Mouse (Mus musculus): ENCODE measurements around the gene Dnase1l3.
"Not testable (repeated sequence)": the region's sequence is repeated elsewhere in the genome, so short reads cannot be mapped to it uniquely, and the experiment has no call there.

The Dnase1l3 gene

DNA sequence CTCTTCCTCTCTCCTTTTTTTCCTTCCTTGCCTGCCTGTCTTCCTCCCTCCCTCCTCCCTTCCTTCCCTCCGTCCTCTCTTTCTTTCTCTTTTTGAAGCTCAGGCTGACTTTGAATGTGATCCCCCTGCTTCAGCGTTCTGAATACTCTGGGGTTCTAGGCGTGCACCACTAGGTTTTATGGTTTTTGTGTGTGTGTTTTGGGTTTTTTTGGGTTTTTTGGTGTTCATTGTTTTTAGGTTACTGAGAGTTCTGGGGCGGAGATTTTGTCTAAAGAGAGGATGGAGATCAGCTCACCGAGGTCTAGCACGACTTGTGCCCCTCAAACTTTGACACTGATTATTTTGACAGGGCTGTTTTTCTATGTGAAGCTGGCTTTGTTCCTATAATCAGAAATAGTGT, 17.6 kb upstream of the Dnase1l3 start:
- no peak for DNase-seq (ENCODE audit: low spot score)

GRCm38 (mm10) chr14:8011297-8011696, 16.9 kb upstream of the Dnase1l3 start:
- no peak for DNase-seq (ENCODE audit: low spot score)

DNA sequence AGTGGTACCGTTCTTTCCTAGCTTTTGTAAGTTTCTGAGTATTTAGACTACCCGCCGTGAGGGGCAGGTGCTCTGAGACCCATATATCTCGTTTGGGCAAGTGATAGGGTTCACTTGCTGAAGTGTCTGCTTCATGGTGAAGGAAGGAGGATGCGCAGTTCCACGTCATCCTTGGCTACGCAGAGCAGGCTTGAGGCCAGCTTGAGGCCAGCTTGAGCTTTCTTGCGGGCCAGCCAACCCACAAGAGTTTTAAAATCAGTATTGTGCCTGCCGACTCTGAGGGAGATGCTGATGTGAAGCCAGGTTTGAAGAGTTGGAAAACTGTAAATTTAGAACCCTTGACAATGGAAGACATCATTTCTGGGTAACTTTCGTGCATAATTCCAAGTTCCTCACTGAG, 13.6 kb upstream of the Dnase1l3 start:
- DNase-seq (ENCODE audit: low spot score) = no peak

DNA sequence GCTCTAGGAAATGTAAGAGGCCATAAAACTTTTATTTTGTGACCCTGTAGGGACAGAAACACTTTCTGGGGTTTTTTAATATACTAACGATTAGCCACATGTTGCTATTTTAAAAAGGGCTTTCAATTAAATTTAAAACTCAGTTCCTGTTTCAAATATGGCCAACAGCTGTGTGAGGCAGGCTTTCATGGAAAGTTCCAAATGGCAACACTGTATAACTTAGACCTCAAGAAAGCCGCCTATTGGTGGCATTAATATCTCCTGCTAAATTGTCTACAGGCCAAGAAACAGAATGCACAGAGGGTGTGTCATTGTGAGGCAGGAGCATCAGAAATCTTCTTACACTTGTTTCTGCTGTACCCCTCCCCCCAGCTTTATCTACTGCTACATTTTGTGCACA, 13.1 kb upstream of the Dnase1l3 start:
- no peak for DNase-seq (ENCODE audit: low spot score)

DNA sequence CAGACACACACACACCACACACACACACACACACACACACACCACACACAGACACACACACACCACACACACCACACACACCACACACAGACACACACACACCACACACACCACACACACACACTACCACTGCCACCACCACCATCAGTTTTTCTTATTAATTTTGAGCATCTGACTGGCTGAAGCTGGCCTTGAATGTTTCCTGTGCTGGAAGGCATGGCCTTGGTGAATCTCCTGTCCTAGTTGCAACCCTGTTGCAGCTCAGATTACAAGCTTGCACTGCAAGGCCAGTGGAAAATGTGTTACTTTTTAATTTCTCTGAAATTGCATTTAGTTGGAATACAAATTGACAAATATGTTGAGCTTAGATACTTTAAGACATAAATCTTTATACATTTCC, 12.7 kb upstream of the Dnase1l3 start:
- no peak for DNase-seq (ENCODE audit: low spot score)

- not testable (repeated sequence) for DNase-seq (ENCODE audit: low spot score)
These were observed 11.7 kb upstream of the Dnase1l3 start for GRCm38 (mm10) chr14:8006061-8006460.

DNA sequence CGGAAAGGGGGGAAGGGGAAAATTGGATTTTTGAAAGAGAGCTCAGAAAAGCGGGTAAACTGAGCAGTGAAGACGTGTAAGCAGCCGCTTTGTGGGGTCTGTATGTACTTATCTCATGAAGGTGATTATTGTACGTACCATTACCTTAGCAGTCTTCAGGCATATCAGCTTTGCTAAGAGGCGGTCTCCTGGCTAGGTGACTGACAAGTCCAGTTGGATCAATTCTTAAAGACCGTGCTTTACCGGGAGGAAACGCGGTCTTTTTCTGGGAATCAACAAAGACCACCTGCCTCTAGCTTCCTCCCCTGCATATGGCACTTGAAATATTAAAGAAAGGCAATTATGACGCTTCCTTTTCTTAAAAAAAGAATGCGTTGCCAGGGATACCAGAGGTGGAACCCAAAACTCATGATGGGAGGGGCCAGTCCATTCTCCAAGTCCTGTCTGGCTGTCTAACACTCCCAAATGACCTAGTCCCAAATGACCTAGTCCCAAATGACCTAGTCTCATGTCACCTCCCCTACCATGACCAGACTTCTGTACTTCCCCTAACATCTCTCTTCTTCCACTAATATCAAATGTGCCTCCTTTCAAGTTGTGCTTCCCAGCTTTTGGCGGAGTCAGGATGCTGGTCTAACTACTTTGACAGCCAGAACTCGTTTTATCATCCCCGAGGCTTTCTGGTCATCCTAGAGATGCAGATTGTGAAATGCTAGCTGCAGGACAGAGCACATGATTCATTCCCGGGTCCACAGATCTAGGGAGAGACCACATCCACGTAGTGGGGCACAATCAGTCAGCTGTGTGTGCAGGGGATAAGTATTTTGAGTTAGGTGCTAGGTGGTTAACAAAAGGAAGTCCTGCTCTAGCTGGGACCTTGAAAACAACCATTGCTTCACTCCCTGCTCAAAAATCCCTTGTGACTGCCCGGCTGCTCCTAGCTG, 9.6 kb upstream of the Dnase1l3 start:
- no peak for DNase-seq (ENCODE audit: low spot score)

GRCm38 (mm10) chr14:8003093-8003670, 8.8 kb upstream of the Dnase1l3 start:
- DNase-seq (ENCODE audit: low spot score) = no peak

DNA sequence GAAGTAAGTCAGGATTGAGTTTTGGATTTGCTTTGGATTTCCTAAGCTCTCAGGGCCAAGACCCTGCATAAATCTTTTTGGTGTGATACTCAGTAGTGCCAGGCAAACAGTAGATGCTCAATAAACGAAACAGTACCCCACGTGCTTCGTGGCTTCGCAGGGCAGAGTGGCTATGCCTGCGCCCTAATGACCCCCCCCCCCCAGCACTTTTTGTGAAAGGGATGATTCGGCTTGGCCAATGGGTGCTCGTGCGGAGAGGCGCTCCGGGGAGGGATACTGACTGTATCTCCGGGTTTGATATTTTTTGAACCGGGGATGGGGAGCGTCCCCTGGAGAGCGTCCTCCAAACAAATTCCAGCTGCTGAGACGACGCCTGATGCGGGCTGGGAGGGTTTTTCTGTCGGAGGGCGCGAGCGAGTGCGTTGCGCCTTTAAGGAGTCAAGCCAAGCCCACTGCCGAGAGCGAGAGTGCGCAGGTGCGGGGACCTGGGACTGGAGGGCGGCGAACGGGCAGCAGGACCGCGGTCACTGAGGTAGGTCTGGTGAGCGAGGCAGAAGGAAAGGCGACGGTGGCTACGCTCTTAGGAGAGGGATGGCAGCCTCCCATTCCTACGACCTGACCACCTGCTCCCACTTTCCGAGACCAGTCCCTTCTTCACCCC, 8.2 kb upstream of the Dnase1l3 start, which contains the start of gene Abhd6:
Gene Abhd6 (plus strand): TSS at position 471 of the 661 bp plus-strand sequence.
- peak; percentile 75 for DNase-seq (ENCODE audit: low spot score)

- no peak for DNase-seq (ENCODE audit: low spot score)
These were observed 6.7 kb upstream of the Dnase1l3 start for GRCm38 (mm10) chr14:8000831-8001685.

DNA sequence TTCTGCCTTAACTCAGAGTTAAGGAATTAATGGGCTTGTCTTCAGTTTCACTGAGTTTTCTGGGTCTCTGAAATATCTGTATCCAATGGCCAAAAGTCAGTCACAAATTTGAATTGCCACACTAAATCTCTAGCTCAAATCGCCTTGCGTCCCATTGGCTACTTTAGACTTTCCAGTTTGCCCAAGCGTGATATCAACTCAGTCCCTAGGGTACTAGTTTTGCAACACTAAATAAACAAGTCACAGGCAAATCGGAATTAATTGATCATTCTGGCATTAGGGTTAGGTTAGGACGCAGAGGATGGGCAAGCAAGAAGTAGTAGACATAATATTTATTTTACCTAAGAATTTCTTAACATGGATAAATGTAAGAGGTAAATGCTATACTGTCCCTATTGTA, 5.9 kb upstream of the Dnase1l3 start:
- no peak for DNase-seq (ENCODE audit: low spot score)

DNA sequence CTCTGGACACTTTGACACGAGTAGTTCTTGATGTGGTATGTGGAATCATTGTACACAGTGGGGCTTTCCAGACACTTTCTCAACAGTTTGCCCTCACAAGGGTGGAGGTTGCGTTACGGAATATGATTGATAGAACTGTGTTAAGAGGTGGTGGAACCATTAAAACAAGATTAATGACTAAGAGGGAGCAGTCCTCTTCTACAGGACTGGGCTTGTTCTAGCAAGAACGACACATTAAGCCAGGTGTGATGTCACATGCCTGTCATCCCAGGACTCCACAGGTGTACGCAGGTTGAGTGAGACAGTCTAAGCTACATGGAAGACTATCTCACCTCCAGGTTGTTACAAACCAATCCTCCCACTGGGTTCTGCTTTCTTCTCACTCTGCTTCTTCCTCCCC, 5.1 kb upstream of the Dnase1l3 start:
- no peak for DNase-seq (ENCODE audit: low spot score)

GRCm38 (mm10) chr14:7999030-7999429, 4.7 kb upstream of the Dnase1l3 start:
- no peak for DNase-seq (ENCODE audit: low spot score)

DNA sequence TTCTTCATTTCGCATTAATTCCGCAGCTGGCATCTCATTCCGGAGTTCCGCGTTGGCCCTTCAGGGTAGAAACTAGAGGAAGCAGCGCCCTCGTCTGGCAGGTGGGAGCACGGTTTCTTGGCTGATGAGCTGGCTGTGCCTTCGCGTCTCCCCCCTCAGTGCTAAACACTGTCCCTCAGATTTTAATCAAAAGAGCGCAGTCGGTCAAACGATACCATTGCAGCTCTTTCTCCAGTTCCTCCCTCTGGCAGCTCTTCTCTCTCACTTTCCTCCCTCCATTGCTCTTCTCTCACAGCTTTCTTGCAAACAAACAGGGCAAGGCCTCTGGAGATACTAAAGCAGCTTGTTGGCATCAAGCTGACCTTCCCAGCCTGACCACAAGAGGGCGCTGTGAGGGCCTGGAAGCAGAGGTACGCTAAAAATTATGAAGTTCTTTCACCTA, 2.9 kb upstream of the Dnase1l3 start:
- peak; percentile 87 for DNase-seq (ENCODE audit: low spot score)

DNA sequence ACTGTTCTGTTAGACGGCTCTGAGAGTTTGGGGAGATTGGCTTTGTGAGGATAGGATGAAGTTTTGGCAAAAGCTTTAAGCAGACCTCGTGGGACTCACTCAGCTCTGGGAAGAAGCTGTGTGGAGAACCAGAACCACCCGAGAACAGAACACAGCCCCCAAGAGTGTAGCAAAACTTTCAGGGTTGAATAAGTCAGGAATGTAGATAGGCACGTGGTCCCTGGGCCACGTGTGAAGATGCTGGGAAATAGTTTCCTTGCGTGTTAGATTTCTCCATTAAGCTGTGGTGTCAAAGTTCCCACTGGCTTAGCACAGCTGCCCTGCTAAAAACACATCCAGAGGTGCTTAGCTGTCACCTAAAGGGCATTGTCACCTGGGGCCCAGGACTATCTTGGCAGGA, 2.2 kb downstream of the Dnase1l3 start:
- DNase-seq (ENCODE audit: low spot score) = no peak

DNA sequence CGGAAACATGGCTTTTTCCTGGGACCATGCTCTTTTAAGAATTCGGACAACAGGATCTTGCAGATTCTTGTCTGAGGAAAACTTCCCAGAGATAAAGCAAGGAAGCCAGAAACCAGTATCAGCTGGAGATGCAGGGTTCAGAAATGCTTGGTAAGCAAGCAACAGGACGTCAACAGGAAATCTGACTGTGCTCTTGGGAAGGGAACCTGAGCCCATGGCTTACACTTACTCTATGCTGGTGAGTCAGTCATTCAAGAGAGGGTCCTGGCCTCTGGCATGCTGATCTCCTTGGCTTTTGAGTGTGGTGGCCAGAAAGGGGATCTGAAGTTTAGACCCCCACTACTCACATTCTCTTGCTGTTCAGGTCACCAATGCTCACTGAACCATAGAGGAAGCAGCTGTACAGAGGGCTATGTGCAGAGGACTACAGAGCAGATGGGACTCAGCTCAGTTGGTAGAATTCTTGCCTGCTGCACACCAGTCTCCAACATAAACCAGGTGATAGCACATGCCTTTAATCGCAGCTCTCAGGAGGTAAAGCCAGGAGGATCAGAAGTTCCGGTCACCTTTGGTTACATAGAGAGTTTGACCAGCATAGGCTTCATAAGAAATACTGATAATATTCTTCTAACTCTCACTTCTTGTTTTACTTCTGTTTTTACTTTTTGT, 3.1 kb downstream of the Dnase1l3 start:
- DNase-seq (ENCODE audit: low spot score) = no peak

GRCm38 (mm10) chr14:7989961-7990360, 4.4 kb downstream of the Dnase1l3 start:
- DNase-seq (ENCODE audit: low spot score) = no peak

- no peak for DNase-seq (ENCODE audit: low spot score)
These were observed 5.0 kb downstream of the Dnase1l3 start for GRCm38 (mm10) chr14:7989371-7989770.

DNA sequence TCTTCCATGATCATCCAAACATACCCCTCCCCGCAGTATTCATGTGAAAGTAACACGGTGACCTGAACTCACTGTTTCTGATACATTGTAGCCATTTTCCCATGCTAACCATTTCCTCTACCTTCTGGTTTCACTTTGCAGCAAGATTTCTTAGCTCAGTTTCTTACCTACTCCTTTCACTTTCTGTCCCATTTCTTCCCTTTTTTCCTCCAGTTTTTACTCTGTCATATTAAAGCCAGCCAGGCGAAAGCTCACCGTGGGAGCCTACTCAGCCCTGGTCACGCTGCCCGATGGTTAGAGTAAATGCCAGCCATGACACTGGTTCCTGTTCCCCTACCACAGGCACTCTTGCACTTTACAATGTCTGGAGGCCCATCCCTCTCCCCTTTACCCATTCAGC, 7.5 kb downstream of the Dnase1l3 start:
- no peak for DNase-seq (ENCODE audit: low spot score)

DNA sequence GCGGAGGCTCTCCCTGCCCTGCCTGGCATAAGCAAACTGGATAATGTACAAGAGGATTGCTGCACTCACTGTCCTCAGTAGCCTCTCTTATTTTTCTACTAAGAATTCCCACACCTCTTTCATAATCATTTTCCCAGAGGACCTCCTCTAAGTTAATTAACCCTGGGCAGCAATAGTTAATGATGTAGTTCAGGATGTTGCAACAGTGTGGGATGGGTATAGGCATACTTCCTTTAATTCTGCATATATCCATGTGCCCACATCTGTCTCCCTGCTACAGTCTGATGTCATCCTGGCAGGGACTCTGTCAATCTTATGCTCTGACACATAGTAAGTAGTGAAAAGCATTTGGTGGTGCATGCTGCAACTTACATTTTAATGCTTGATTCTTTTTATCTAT, 13.1 kb downstream of the Dnase1l3 start:
- DNase-seq (ENCODE audit: low spot score) = no peak

- no peak for DNase-seq (ENCODE audit: low spot score)
These were observed 16.2 kb downstream of the Dnase1l3 start for GRCm38 (mm10) chr14:7978183-7978582.

Data from T-cell, adult 2 months (primary cell).